Mouse (Mus musculus): ENCODE data around the gene Rgma.

The Rgma gene

DNA sequence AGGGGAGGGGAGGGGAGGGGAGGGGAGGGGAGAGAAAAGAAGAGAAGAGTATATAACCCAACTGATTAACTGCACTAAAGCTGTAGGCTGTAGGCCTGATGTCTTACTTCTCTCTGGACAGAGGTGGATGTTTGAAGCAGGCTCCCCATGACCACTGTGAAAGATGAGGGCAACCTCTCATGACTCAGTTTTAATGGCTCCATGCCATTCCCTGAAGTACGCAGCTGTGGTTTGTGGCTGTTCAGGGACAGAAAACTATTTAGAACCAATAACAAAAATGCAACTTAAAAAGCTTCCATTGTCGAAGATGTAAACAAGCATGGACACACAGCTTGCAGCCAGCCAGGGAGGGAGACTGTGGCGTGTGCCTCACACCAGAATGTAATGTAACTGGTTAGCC, 50.9 kb downstream of the Rgma start:
- H3K27me3 ChIP-seq (ENCODE audit: control insufficient read depth, insufficient read depth, low read length, poor library complexity, severe bottlenecking) = no peaks in the 10 kb centered on the region
- no peak for DNase-seq (ENCODE audit: low read depth, low spot score)
- H3K36me3 ChIP-seq (ENCODE audit: control insufficient read depth, insufficient read depth, low read length, poor library complexity, severe bottlenecking) = peaks cover 8% of the 10 kb centered on the region

DNA sequence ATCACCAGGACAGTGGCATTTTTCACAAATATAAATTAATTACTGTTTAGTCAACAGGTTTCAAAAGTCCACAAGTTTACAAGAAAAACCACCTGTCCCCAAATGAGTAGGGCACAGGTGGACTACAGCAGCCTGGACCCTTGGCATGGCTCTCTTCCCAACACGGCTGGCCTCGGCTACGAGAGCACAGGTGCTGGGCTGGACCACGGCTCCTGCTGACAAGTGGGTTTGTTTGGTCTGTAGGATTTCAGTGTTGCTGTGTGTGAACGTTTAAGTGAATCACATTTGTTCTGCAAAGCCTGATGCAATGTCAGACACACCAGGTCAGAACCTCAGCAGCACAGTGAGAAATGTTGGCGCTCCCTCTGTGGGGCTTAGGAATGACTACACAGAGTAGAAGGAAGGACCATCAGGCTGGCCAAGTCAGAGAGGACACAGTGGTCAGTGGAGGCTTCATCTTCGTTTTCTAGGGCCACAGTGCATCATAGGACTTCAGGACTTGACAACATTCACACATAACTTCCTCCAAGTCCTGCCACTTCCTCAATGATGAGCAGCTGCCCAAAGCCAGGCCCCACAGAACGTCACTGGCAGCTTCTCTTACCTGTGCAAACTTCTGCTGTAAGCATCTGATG, 51.6 kb downstream of the Rgma start:
- H3K27me3 ChIP-seq (ENCODE audit: control insufficient read depth, insufficient read depth, low read length, poor library complexity, severe bottlenecking) = no peaks in the 10 kb centered on the region
- no peak for DNase-seq (ENCODE audit: low read depth, low spot score)
- peaks cover 8% of the 10 kb centered on the region for H3K36me3 ChIP-seq (ENCODE audit: control insufficient read depth, insufficient read depth, low read length, poor library complexity, severe bottlenecking)

DNA sequence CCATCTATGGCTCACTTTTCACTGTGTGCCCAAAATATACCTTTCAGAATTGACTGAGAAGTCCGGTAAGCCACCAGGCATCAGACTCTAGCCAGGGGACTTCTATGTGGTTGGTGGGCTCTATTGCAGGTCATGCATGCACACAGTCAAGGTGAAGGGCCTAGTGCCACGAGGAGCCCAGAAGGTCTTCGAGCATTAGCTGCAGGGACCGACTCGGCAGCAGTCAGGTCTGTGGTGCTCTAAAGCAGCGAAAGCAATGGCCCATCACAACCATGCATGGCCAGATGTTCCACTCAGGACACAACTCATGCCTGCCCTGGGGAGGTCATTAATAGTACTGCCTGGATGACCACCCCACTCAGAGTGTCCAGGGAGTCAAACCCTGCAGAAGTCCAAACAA, 52.5 kb downstream of the Rgma start:
- Histone ChIP-seq H3K36me3 (ENCODE audit: control insufficient read depth, insufficient read depth, low read length, poor library complexity, severe bottlenecking) (peaks cover 8% of the 10 kb centered on the region), H3K27me3 (ENCODE audit: control insufficient read depth, insufficient read depth, low read length, poor library complexity, severe bottlenecking) (no peaks in the 10 kb centered on the region)
- no peak for DNase-seq (ENCODE audit: low read depth, low spot score)

DNA sequence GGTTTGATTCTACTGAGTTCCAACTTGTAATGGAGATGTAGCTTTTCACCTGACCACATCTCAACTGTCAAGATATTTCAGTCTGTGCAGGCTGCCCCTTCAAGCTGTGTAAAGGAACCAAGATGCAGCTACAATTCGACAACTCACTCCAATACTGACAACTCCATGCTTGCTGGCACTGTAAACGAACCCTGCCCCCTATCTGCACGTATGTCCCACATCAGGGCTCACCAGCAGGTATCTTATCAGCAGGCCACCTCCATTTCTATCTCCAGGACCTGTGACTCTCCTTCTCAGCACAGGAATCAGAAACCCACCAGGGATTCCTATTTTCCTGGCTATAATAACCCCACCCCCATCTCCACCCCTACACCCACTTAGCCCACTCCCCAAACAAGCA, 53.2 kb downstream of the Rgma start:
- Histone ChIP-seq H3K36me3 (ENCODE audit: control insufficient read depth, insufficient read depth, low read length, poor library complexity, severe bottlenecking) (peaks cover 8% of the 10 kb centered on the region), H3K27me3 (ENCODE audit: control insufficient read depth, insufficient read depth, low read length, poor library complexity, severe bottlenecking) (no peaks in the 10 kb centered on the region)
- DNase-seq (ENCODE audit: low read depth, low spot score) = no peak

DNA sequence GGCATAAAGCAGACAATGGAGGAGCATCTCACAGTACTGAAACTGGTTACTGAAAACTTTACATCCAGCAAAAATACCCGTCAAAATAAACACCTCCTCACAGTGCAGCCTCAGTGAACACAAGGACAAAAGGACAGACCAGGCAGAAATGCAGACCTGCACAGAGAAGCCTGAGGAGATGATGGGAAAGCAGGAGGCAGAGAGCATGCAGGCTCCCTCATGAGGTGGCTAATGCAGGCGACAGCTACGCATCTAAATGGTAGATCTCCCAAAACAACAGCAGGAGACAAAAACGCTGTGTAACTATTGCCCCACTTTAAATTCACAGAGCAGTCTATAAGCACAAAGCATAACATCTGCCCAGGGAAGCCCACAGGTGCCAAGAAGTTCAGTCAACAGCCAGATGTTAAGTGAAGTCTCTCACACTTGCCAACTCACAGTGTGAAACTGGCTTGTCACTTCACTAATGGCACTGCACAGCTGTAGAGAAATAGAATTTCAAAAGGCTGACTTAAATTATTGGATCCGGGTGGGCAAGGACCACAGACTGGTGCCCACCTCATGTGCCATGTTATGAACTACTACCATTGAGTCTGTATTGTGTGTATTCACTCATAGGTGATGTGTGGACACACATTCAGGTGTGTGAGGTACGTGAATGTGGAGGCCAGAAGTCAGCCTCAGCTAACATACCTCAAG, 58.5 kb downstream of the Rgma start:
- no peak for DNase-seq (ENCODE audit: low read depth, low spot score)
- peaks cover 8% of the 10 kb centered on the region for H3K36me3 ChIP-seq (ENCODE audit: control insufficient read depth, insufficient read depth, low read length, poor library complexity, severe bottlenecking)
- no peaks in the 10 kb centered on the region for H3K27me3 ChIP-seq (ENCODE audit: control insufficient read depth, insufficient read depth, low read length, poor library complexity, severe bottlenecking)

DNA sequence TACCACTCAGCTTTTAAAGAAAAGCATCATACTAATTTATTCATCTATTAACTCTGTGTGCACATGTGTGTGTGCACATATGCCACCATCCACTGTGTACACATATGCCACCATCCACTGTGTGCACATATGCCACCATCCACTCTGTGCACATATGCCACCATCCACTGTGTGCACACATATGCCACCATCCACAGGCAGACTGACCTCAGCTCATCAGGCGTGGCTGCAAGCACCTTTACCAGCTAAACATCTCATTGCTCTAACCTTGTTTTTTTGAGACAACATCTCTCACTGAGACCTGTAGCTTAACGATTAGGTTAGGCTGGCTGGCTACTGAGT, 59.0 kb downstream of the Rgma start:
- no peak for DNase-seq (ENCODE audit: low read depth, low spot score)
- peaks cover 4% of the 10 kb centered on the region for H3K36me3 ChIP-seq (ENCODE audit: control insufficient read depth, insufficient read depth, low read length, poor library complexity, severe bottlenecking)
- no peaks in the 10 kb centered on the region for H3K27me3 ChIP-seq (ENCODE audit: control insufficient read depth, insufficient read depth, low read length, poor library complexity, severe bottlenecking)

DNA sequence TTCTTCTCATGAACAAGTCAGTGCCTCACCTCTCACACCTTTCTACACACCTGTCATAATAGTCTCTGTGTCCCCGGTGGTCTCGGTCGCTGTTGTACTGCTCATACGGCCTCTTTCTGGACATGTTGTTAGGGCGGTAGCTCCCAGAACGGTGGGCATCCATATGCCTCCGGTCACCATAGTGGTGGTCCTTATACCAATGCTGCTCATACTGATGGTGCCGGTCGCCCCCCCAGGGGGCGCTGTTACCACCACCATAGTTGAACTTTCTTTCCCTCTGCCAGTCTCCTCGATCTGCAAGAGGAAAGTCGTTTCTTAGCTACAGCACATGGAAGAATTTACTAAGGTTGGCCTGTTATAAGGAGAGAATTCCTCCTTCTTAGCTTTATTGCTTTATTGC, 60.4 kb downstream of the Rgma start:
- Histone ChIP-seq H3K36me3 (ENCODE audit: control insufficient read depth, insufficient read depth, low read length, poor library complexity, severe bottlenecking) (peaks cover 9% of the 10 kb centered on the region), H3K27me3 (ENCODE audit: control insufficient read depth, insufficient read depth, low read length, poor library complexity, severe bottlenecking) (no peaks in the 10 kb centered on the region)
- DNase-seq (ENCODE audit: low read depth, low spot score) = peak; percentile 45

DNA sequence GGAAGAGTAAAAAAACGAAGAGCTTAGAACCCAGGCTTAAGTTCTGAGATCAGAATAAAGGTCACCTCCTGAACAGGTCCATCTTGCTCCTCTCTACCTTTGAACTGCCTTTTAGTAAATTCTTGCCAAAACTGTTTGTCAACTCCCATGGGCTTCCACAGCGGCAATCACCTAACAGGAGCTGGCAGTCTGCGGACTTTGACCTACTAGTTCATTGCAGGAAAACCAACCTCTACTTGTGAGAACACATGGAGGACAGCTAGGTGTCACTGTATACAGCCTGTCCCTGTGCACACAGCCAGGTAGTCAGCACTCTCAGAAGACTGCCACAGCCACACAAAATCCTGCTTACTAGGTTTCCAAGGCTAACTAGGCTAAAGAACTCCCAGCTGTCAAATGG, 66.5 kb downstream of the Rgma start:
- peaks cover 43% of the 10 kb centered on the region for H3K36me3 ChIP-seq (ENCODE audit: control insufficient read depth, insufficient read depth, low read length, poor library complexity, severe bottlenecking)
- H3K27me3 ChIP-seq (ENCODE audit: control insufficient read depth, insufficient read depth, low read length, poor library complexity, severe bottlenecking) = no peaks in the 10 kb centered on the region
- DNase-seq (ENCODE audit: low read depth, low spot score) = no peak

DNA sequence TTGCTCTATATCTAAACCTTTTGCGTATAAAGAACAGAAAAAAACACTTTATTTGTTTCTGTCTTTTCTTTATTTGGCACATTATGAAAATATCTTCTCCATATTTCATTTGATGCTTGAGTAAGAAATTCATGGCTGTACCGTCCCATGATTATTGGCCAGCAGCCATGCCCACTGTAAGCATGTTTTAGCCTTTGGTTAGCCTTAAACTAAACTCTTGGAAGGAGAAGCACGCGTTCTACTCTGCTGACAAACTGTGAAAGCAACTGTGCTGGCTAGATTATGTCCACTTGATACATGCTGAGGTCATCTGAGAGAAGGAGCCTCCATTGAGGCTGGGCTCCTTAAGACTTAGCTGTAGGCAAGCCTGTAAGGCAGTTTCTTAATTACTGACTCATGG, 66.9 kb downstream of the Rgma start:
- Histone ChIP-seq H3K36me3 (ENCODE audit: control insufficient read depth, insufficient read depth, low read length, poor library complexity, severe bottlenecking) (peaks cover 44% of the 10 kb centered on the region), H3K27me3 (ENCODE audit: control insufficient read depth, insufficient read depth, low read length, poor library complexity, severe bottlenecking) (no peaks in the 10 kb centered on the region)
- DNase-seq (ENCODE audit: low read depth, low spot score) = no peak

DNA sequence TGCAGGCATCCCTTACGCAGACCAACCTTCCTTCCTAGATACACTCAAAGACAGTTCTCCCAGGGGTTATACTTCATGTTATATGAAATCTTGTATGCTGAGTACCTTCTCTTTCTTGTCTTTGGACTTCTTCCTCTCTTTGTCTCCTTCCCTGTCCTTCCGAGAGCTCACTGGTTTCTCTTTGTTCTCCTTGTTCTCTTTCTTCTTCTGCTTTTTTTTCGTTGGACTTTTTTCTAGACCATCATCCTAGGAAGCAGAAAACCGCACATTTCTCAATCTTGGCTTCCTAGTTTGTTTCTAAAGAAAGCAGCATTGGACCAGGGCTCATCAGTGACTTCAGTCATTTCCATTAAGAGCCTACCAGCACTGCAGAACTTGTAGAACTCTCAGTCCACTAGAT, 76.3 kb downstream of the Rgma start:
- H3K36me3 ChIP-seq (ENCODE audit: control insufficient read depth, insufficient read depth, low read length, poor library complexity, severe bottlenecking) = peaks cover 35% of the 10 kb centered on the region
- DNase-seq (ENCODE audit: low read depth, low spot score) = no peak
- H3K27me3 ChIP-seq (ENCODE audit: control insufficient read depth, insufficient read depth, low read length, poor library complexity, severe bottlenecking) = no peaks in the 10 kb centered on the region; the same call in 1 of the 2 replicates

DNA sequence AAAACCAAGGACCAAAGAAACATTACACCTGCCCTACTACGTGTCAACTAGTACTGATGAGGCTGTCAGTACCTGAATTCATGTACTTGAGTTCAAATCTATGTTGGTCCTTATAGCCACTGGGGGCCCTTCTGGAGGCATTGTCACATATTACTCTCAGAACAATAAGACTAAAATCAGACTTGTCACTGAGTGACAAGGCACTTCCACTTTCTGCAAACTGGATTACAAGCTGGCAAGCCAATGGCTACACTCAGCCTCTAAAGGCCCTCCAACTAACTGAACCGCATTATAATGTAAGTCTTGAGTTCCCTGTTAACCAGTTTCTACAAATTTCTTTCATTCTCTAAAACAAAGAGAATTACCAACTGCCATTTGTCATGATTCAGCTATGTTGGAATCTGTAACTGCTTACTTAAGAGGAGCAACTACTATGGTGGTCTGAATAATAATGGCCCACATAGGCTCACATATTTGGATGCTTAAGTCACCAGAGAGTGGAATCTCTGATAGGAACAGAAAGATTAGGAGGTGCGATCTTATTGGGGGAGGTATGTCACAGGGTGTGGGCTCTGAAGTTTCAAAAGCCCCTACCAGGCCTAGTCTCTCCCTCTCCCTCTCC, 77.0 kb downstream of the Rgma start:
- H3K27me3 ChIP-seq (ENCODE audit: control insufficient read depth, insufficient read depth, low read length, poor library complexity, severe bottlenecking) = no peaks in the 10 kb centered on the region; the same call in 1 of the 2 replicates
- peaks cover 34% of the 10 kb centered on the region for H3K36me3 ChIP-seq (ENCODE audit: control insufficient read depth, insufficient read depth, low read length, poor library complexity, severe bottlenecking)
- DNase-seq (ENCODE audit: low read depth, low spot score) = no peak

DNA sequence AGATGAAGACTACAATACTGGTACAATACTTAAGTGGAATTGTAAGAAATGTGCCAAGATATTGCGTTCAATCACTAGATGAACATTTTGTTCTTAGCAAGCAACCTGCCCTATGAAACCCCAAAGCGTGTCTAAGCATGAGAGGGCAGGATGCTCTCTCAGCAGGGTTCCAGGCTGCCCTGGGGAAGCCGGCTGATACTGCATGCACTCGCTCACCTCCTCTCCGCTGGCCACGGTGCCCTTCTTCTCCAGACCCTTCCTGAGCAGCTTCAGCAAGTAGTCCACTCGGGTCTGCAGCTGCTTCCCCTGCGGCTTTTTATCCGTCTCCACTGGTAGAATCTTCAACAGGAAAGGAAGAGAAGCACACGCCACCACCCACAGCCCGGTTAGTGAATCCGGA, 78.8 kb downstream of the Rgma start:
- Histone ChIP-seq H3K36me3 (ENCODE audit: control insufficient read depth, insufficient read depth, low read length, poor library complexity, severe bottlenecking) (peaks cover 29% of the 10 kb centered on the region), H3K27me3 (ENCODE audit: control insufficient read depth, insufficient read depth, low read length, poor library complexity, severe bottlenecking) (no peaks in the 10 kb centered on the region; the same call in 1 of the 2 replicates)
- DNase-seq (ENCODE audit: low read depth, low spot score) = no peak

DNA sequence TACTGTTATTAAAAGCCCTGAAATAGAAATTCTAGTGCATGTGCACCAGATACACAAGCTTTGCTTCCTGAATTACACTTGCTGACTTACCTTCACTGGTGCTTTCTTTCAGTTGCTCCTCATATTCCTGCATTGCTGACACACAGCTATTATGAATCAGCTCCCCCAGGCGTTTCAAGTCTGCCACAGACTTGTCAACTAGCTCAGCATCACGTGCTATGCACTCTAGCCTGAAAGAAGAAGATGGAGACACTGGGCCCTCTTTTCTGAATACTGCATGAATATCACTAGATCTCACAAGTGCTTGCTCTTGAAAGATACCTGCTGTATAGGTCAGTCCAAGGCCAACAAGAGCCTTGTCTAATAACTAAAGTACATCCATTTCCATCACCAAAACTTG, 88.2 kb downstream of the Rgma start:
- Histone ChIP-seq H3K27me3 (ENCODE audit: control insufficient read depth, insufficient read depth, low read length, poor library complexity, severe bottlenecking) (no peaks in the 10 kb centered on the region), H3K36me3 (ENCODE audit: control insufficient read depth, insufficient read depth, low read length, poor library complexity, severe bottlenecking) (peaks cover 33% of the 10 kb centered on the region)
- DNase-seq (ENCODE audit: low read depth, low spot score) = no peak

DNA sequence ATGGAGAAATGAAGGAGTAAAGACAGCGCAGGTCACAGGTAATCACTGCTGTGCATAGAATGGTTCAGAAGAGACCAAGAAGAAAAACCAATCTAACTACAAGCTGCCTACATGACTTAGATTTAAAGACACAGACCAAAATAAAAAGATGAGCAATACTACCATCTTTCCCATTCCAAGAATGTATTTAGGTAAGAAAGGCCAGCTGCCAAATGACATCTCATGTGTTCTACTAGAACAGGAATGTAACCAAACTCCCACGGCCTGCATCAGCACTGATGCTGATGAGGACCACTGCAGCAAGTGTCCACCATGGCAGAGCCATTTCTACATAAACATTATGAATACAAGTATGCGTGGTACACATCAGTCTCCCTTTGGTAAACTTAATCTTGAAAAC, 92.4 kb downstream of the Rgma start:
- peaks cover 42% of the 10 kb centered on the region for H3K36me3 ChIP-seq (ENCODE audit: control insufficient read depth, insufficient read depth, low read length, poor library complexity, severe bottlenecking)
- DNase-seq (ENCODE audit: low read depth, low spot score) = no peak
- H3K27me3 ChIP-seq (ENCODE audit: control insufficient read depth, insufficient read depth, low read length, poor library complexity, severe bottlenecking) = no peaks in the 10 kb centered on the region
